Mouse (Mus musculus) layer of hippocampus, adult 2 months (tissue): ENCODE results near the gene Lst1. TPM values are rescaled to one million over a fixed set of nuclear protein-coding genes. Genes with fewer than 3 reads are reported as not detected.
A peak's percentile ranks its signal among the peaks of the same experiment; 100 is the strongest.

ENCODE experiments used
- DNase-seq, 2 experiments: peaks; one replicate each; pipeline ENCODE4 v3.0.0; 2022; ENCODE audit warnings: low spot score in 2 of 2
- H3K27ac ChIP-seq: fragments of 200-600 bp; 2 replicates; pipeline ENCODE4 v1.8.1; 2022
- H3K4me3 ChIP-seq: fragments of 200-600 bp; 2 replicates; pipeline ENCODE4 v1.8.1; 2022; ENCODE audit warnings: mild to moderate bottlenecking
- CTCF ChIP-seq: fragments of 200-600 bp; conservative IDR thresholded peaks from 2 replicates; pipeline ENCODE4 v1.8.1; 2022; ENCODE audit warnings: antibody characterized with exemption, mild to moderate bottlenecking, moderate library complexity
- total RNA-seq, 2 experiments: library from RNA; stranded (reverse); gene quantifications; 2 replicates each; pipeline ENCODE4 v1.2.3; 2021

The Lst1 gene
- total RNA-seq, 2 experiments from 2014 or later, result 6.2 to 8.6 TPM

DNA sequence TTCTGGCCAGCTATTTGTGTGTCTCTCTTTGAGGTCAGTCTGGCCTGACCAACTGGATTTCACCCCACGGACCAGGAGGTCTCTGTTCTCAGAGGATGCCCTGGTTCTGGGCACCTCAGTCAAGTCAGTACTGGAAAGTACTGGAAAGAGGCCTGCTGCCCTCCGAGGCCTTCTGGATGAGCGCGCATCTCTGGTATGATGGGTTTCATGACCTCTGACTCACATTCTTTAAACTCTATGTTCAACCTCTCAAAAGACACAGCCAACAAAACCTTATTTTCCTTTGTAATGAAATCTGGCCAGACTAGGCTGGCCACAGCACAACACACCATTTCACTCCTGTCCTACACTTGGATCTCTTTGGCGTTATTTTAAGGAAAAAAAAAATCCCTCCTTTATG, 37.2 kb upstream of the Lst1 start:
- Histone ChIP-seq H3K4me3 (no peak overlapping the region), H3K27ac (no peak overlapping the region)
- no peak for DNase-seq
- no peak for TF ChIP-seq CTCF

DNA sequence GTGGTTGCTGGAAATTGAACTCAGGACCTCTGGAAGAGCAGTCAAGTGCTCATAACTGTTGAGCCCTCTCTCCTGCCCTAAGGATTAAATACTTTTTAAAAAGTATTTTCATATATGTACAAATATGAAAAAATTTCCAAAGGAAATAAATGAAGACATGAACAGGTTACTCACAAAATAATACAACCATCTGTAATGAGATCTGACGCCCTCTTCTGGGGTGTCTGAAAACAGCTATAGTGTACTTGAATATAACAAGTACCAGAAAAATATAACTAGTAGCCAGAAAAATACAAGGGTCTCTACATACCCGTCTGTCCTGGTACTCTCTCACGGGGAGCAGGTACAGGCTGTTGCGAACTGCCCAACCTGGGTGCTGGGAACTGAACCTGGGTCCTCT, 36.4 kb upstream of the Lst1 start:
- peak; percentile 33 for TF ChIP-seq CTCF
- no peak for DNase-seq
- H3K4me3 ChIP-seq, result no peak overlapping the region
- no peak overlapping the region for H3K27ac ChIP-seq

DNA sequence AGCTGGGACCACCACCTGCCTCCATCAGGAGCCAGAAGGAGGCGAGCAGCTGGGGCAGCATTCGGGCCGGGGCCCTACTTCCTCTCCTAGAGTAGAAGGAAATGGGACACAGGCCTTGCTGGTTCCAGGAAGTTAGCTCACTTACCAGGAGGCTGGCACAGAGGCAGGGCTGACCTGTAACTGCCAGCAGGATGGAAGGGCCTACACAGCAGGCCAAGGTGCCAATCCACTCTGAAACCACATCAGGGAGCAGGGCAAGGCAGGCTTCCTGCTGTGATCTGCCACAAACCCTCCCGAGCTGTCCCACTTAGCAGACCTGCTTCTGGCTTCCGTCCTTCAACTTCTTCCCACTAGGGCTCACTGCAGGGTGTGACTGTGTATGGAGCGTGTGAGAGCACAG, 34.1 kb upstream of the Lst1 start:
- no peak for TF ChIP-seq CTCF
- Histone ChIP-seq H3K27ac (no peak overlapping the region; the same call in 1 of the 2 replicates), H3K4me3 (no peak overlapping the region)
- DNase-seq, result no peak

DNA sequence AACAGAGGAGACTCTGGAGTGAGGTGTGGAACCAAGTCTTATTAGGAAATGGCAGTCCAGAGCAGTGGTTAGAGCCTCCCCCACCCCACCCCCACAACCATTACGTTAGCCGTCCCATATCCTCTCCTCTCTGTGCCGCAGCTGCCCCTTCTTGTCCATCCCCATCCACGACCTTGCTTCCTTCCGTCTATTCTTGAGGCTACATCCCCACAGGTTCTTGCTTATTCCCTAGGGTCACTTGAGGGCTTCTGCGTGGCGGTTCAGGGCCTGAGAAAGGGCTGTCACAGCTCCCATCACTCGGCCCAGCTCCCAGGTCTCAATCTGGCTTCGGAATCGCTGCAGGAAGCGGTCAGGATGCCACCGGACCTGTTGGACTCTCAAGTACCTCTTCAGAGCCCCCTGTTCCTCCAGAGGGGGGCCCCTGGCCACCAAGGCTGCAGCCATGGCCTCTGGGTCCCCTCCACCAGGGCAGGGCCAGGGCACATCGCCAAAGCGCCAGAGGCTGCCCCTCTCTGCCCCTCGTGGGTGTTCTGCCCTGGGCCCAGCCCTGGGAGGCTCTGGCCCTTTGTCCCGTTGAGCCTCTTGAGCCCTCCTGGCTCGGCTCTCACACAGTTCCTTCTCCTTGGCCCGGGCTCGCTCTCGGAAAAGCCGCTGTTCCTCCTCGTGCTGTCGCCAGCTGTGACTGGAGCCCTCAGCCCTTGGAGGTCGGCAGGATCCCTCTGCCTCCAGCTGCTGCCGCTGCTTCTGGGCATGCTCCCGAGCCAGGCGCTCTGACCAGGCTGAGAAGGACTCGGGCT, 32.1 kb upstream of the Lst1 start, which contains the start of gene Gm16181:
TSS of gene Gm16181 (plus strand) at position 679 of the 797 bp plus-strand sequence.
- H3K4me3 ChIP-seq, result no peak within 1 kb of the TSS
- no peak for DNase-seq
- H3K27ac ChIP-seq, result peak within 1 kb of the TSS; percentile 47; the same call in 1 of the 2 replicates
- TF ChIP-seq CTCF, result no peak

DNA sequence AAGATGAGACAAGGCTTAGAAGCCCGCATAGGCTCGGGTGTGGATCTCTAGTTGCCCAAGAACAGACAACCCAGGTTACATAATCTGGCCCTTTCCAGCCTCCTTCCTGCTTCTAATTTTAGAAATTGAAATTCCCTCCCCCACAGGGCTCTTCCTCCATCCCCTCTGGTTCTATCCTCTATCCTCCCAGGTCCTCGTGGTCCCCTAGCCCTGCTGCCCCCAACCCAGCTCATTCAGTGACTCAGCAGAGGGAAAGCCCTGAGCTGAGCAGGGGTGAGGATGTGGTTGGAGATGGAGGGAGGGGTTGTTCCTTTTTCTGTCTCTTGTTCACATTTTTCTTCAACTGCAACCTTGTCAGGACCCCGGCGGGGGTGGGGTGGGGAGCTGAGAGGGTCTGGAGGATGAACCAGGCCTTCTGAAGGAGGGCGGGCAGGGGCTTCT, 31.4 kb upstream of the Lst1 start:
- H3K27ac ChIP-seq, result peak overlapping the region; percentile 47; the same call in 1 of the 2 replicates
- no peak for TF ChIP-seq CTCF
- no peak for DNase-seq
- H3K4me3 ChIP-seq, result no peak overlapping the region

DNA sequence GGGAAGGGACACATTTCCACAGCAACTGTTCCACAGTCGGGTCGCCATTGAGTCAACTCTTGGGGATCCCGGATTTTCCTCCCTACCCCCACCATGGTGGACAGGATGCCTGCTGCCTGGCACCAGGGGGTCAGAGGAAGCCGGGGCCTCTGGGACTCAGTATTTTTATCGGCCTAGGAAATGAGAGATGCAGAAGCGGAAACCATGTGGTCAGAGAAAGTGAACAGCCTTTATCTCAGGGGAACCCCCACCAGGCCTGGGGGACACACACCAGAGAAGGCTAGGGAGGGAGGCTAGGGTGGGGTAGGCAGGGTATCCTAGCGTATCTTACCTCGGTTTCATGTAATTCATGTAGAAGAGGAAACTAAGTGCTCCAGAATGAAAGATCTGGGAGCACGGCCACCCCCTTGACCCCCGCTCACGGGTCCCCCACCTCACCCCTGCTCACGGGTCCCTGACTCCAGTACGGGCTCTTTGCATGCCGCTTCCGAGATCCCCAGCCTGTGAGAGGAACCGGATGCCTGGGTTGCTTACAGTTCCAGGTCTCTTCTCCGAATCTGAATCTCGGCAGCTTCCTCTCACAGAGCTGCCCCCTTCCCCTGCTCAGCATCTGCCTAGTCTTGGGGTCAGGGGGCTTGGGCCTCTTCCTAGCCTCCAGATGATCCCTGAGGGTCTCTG, 30.4 kb upstream of the Lst1 start:
- H3K27ac ChIP-seq, result peak overlapping the region; percentile 47
- H3K4me3 ChIP-seq, result no peak overlapping the region
- DNase-seq, result no peak
- no peak for TF ChIP-seq CTCF

DNA sequence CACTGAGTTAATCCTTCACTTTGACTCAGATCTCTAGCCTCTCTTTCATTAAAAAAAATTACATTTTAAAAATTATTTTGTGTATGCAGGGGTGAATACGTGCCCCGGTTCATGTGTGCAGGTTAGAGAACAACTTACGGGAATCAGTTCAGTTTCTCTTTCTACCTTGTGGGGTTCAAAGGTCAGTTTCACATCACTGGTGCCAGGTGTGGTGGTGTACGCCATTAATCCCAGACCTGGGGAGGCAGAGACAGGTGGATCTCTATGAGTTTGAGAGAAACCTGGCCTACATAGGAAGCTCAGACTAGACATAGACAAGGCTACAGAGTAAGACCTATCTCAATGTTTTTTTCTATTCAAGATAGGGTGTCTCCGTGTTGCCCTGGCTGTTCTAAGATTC, 24.8 kb upstream of the Lst1 start:
- TF ChIP-seq CTCF, result no peak
- no peak for DNase-seq
- no peak overlapping the region for H3K4me3 ChIP-seq
- no peak overlapping the region for H3K27ac ChIP-seq

DNA sequence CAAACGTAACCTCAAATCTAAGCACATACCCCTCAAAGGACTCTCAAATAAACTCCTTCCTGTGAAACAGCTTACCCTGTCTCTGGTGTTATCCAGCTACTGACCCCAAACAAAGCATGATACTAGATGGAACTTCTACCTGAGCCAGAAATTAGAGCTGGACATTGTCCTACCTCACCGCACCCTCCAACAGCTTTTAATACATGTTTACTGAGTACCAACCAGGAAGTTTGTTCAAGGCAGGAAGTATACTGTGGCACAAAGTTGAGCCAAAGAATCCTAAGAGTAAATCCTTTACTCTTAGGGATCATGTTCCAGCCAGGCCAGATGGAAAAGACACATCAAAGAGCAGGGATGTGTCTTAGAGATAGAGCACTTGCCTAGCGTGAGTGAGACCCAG, 22.4 kb upstream of the Lst1 start:
- Histone ChIP-seq H3K27ac (no peak overlapping the region), H3K4me3 (no peak overlapping the region)
- DNase-seq, result no peak
- TF ChIP-seq CTCF, result no peak

DNA sequence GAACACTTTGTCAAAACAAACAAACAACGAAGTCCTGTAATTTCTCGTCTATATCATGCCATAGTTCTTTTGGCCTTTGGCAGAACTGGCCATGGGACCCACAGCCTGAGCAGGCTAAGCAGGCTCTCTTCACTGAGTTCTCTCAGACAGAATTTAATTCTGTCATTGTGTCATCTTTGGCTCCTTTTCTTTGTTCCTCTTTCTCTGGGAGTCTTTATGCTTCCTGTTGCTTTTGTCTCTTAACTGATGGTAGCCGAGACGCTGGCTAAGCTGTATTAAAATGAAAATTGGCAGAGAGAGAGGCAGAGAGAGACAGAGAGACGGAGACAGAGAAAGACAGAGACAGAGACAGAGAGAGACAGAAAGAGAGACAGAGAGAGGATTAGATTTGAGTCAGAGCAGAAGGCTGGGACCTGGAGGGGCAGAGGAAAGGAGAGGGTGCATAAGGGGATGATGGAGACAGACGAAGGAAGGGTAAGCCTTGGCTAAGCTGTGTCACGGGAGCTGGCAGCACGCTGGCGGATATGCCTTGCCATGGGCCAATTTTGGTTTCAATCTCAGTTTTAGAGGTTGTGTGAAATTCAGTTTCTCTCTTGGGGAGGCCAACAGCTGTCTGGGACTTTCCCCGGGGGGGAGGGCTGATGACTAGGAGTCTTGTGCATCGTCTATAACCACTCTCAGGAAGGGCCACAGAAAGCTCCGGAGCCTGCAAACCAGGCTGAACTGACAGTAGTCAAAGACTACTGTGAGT, 21.7 kb upstream of the Lst1 start:
- no peak for DNase-seq
- no peak overlapping the region for H3K27ac ChIP-seq
- H3K4me3 ChIP-seq, result no peak overlapping the region
- TF ChIP-seq CTCF, result no peak

DNA sequence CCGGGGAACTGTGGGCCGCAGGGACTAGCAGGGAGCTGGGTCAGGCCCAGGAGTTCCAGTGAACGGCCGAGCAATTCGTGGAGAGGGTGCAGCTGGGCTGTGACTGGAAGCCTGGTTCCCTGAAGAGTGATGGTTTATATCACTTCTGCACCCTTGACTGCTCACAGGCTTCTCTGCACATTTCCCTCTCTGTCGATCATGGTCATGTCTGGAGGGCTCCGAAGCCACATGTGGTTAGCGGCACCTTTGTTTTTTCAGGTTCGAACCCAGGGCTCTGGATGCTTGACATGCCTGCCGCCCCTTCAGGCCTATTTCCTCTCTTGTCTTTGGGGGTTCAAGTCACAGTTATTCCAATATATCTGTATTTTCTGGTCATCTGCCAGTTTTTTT, 17.1 kb upstream of the Lst1 start:
- no peak for DNase-seq
- TF ChIP-seq CTCF, result no peak
- H3K27ac ChIP-seq, result no peak overlapping the region
- H3K4me3 ChIP-seq, result no peak overlapping the region

DNA sequence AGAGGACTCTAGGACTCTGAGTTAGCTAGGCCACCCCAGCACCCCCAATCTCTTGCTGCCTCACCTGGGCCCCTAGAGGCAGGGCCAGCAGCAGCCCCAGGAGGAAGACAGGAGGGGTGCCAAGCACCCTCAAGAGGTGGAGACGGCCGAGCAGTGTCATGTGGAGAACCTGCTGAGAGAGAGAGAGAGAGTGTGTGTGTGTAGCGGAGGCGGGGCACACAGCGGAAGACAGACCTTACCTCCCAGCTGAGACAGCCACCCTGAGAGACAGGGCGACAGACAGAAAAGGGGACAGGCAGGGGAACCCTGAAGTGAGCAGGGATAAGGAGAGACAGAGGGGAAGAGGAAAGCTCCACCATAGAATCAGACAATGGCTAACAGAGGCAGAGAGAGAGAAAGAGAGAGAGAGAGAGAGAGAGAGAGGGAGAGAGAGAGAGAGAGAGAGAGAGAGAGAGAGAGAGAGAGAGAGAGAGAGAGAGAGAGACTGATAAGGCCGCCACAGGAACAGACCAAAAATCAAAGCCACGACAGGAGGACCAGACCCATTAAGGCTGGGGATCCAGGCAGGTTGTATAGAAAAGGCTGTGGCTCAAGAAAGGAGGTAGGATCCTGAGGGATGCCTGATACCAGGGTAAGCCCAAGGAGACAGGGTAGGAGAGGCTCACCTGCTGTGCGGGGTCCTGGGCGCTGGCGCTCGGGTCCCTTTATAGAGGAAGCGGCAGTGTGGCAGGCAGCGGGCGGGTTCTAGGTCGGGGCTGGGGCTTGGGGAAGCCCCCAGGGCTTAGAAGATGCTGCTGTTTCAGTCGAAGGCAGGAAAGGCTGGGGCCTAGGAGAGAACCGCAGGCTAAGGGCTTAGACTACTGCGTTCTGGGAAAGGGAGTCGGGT, 16.5 kb upstream of the Lst1 start, which contains the start of gene Lta:
TSS of gene Lta (minus strand) at position 858 of the 886 bp plus-strand sequence.
- Histone ChIP-seq H3K27ac (no peak within 1 kb of the TSS), H3K4me3 (no peak within 1 kb of the TSS)
- no peak for TF ChIP-seq CTCF

DNA sequence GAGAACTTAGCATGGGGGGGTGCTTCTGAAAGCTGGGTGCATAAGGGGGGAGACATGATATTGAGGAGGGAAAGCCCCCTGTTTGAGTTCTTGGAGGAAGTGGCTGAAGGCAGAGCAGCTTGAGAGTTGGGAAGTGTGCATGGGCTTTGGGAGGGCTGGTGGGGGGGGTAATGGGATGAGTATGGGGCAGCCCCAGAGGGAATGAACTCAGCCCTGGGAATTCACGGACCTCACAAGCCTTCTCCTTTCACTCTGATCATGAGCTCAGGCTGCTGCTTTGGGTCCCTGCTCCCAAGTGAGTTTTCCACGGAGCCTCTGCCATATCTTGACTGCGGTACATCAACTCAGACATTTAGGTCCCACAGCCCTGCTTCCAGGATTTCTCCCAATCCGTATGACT, 14.2 kb upstream of the Lst1 start:
- TF ChIP-seq CTCF, result no peak
- H3K4me3 ChIP-seq, result no peak overlapping the region
- DNase-seq, result no peak
- H3K27ac ChIP-seq, result no peak overlapping the region

More for the DNA sequence above, 16.5 kb upstream of the Lst1 start, which contains the start of gene Lta:
- no peak for DNase-seq
